Mouse (Mus musculus) neural tube, embryonic 13.5 days (tissue): ENCODE measurements around the gene Galnt18. TPM values are rescaled to one million over a fixed set of nuclear protein-coding genes. Genes with fewer than 3 reads are reported as not detected.

Experiments
- ATAC-seq: fragments of 200-750 bp; cut with Nextera tagmentation; 2 replicates; pipeline ENCODE4 v1.8.0; 2017; ENCODE audit warnings: low read depth, mild to moderate bottlenecking, moderate TSS enrichment, moderate library complexity
- H3K27ac ChIP-seq: fragments of 300-500 bp; sonication (generic); replicated peaks from 2 replicates; pipeline ENCODE4 v1.5.1; 2015; ENCODE audit warnings: moderate library complexity, mild to moderate bottlenecking, inconsistent platforms
- H3K27me3 ChIP-seq: fragments of 300-500 bp; sonication (generic); 2 replicates; pipeline ENCODE4 v1.6.1; 2015; ENCODE audit warnings: mild to moderate bottlenecking, inconsistent platforms
- H3K36me3 ChIP-seq: fragments of 300-500 bp; sonication (generic); 2 replicates; pipeline ENCODE4 v1.6.1; 2015; ENCODE audit warnings: mild to moderate bottlenecking, inconsistent platforms
- H3K4me1 ChIP-seq: fragments of 300-500 bp; sonication (generic); replicated peaks from 2 replicates; pipeline ENCODE4 v1.6.1; 2015; ENCODE audit warnings: inconsistent platforms
- H3K4me2 ChIP-seq: fragments of 300-500 bp; sonication (generic); 2 replicates; pipeline ENCODE4 v1.6.1; 2015; ENCODE audit warnings: inconsistent platforms, mild to moderate bottlenecking, moderate library complexity
- H3K4me3 ChIP-seq: fragments of 300-500 bp; sonication (generic); 2 replicates; pipeline ENCODE4 v1.5.1; 2015; ENCODE audit warnings: mild to moderate bottlenecking, inconsistent platforms
- H3K9ac ChIP-seq: fragments of 300-500 bp; sonication (generic); 2 replicates; pipeline ENCODE4 v1.6.1; 2015; ENCODE audit warnings: moderate library complexity, mild to moderate bottlenecking, inconsistent platforms
- H3K9me3 ChIP-seq: fragments of 300-500 bp; sonication (generic); 2 replicates; pipeline ENCODE4 v1.6.1; 2016; ENCODE audit warnings: inconsistent platforms
- WGBS: fragments of 180-500 bp; shearing (Covaris S2); methylation state at CpG from one replicate; pipeline ENCODE4 v1.1.7; 2015; 5-methylcytosine and 5-hydroxymethylcytosine counted together
- polyA plus RNA-seq: library from polyadenylated mRNA; unstranded; fragments of >200 nt; fragmentation: Nextera tagmentation; extraction: Ambion mirVana; gene quantifications from 2 replicates; pipeline ENCODE4 v1.2.1, GENCODE M21; 2015

Gene Galnt18
- polyA plus RNA-seq, 1 experiment from 2014 or later: 10.0 TPM

DNA sequence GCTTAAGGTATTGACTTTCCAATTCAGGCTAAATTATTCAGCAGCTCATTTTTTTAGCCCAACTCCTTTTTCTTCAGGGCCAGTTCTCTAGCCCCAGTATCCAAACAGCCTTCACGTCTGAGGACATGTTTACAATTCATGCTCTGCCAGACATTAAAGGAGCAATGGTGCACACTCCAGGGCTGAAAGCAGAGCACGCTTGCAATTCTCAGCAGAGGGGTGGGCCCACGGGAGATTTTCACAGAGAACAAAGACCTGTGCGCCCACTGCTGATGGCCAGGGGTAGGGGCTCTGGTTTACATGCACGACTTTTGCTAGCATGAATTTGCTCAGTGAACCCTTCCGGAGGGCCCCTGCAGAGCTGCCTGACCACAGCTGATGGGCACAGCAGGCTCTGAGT is 11.6 kb upstream of the Galnt18 start:
- WGBS: 37% methylated on average over 6 of the region's 6 CpGs
- ATAC-seq: no peak
- Histone ChIP-seq H3K27ac (no peak overlapping the region), H3K9ac (no peak overlapping the region), H3K4me2 (no peak overlapping the region), H3K36me3 (no peaks in the 10 kb centered on the region), H3K4me3 (no peak overlapping the region), H3K9me3 (no peaks in the 10 kb centered on the region), H3K27me3 (no peaks in the 10 kb centered on the region), H3K4me1 (0 out of 2 replicates have a peak, but pooled peaks cover 4% of the 10 kb centered on the region)

GRCm38 (mm10) chr7:111787921-111788320 is 8.1 kb upstream of the Galnt18 start:
- H3K36me3 ChIP-seq: no peaks in the 10 kb centered on the region
- H3K27ac ChIP-seq: no peak overlapping the region
- no peak for ATAC-seq
- no peak overlapping the region for H3K4me3 ChIP-seq
- H3K9ac ChIP-seq: no peak overlapping the region
- WGBS: 90% methylated on average over 2 of the region's 2 CpGs
- no peak overlapping the region for H3K4me2 ChIP-seq
- no peaks in the 10 kb centered on the region for H3K9me3 ChIP-seq
- H3K4me1 ChIP-seq: 0 out of 2 replicates have a peak, but pooled peaks cover 4% of the 10 kb centered on the region
- H3K27me3 ChIP-seq: no peaks in the 10 kb centered on the region

GRCm38 (mm10) chr7:111785478-111785877 is 5.7 kb upstream of the Galnt18 start:
- H3K27me3 ChIP-seq: peaks cover 10% of the 10 kb centered on the region; the same call in 1 of the 2 replicates
- no peak overlapping the region for H3K9ac ChIP-seq
- H3K9me3 ChIP-seq: no peaks in the 10 kb centered on the region
- no peak overlapping the region for H3K27ac ChIP-seq
- WGBS: 72% methylated on average over 8 of the region's 8 CpGs
- no peak overlapping the region for H3K4me2 ChIP-seq
- H3K36me3 ChIP-seq: no peaks in the 10 kb centered on the region
- no peak overlapping the region for H3K4me3 ChIP-seq
- ATAC-seq: no peak
- H3K4me1 ChIP-seq: no peaks in the 10 kb centered on the region; the same call in 1 of the 2 replicates

DNA sequence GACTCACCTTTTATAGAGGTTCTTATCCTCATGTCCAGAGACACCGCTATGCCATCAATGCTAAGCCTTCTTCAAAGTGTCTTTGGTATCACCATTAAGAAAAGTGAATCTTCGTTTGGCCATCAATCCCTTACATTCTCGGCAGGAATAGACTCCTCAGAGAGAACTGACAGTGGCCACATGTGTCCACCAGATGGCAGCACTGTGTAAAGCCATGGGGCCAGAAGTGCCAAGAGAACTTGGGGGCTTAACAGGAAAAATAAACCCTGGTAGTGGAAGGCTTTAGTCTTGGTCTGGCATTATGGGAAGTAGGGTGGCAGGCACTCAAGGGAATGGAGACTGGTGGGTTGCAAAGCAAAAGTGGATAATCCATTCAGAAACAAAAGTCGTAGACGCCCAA is 2.3 kb upstream of the Galnt18 start:
- 54% methylated on average over 5 of the region's 5 CpGs for WGBS
- no peak for ATAC-seq
- Histone ChIP-seq H3K4me1 (peaks cover 27% of the 10 kb centered on the region), H3K9me3 (no peaks in the 10 kb centered on the region), H3K9ac (no peak overlapping the region), H3K27ac (no peak overlapping the region), H3K4me3 (no peak overlapping the region), H3K4me2 (no peak overlapping the region), H3K27me3 (peaks cover 27% of the 10 kb centered on the region), H3K36me3 (no peaks in the 10 kb centered on the region)

- no peaks in the 10 kb centered on the region for H3K9me3 ChIP-seq
- peaks cover 27% of the 10 kb centered on the region for H3K4me1 ChIP-seq
- no peaks in the 10 kb centered on the region for H3K36me3 ChIP-seq
- no peak overlapping the region for H3K4me3 ChIP-seq
- no peak for ATAC-seq
- peaks cover 32% of the 10 kb centered on the region for H3K27me3 ChIP-seq
- H3K27ac ChIP-seq: no peak overlapping the region
- no peak overlapping the region for H3K4me2 ChIP-seq
- H3K9ac ChIP-seq: no peak overlapping the region
- 89% methylated on average over 6 of the region's 6 CpGs for WGBS
Observed at GRCm38 (mm10) chr7:111781316-111781715, 1.5 kb upstream of the Galnt18 start.

DNA sequence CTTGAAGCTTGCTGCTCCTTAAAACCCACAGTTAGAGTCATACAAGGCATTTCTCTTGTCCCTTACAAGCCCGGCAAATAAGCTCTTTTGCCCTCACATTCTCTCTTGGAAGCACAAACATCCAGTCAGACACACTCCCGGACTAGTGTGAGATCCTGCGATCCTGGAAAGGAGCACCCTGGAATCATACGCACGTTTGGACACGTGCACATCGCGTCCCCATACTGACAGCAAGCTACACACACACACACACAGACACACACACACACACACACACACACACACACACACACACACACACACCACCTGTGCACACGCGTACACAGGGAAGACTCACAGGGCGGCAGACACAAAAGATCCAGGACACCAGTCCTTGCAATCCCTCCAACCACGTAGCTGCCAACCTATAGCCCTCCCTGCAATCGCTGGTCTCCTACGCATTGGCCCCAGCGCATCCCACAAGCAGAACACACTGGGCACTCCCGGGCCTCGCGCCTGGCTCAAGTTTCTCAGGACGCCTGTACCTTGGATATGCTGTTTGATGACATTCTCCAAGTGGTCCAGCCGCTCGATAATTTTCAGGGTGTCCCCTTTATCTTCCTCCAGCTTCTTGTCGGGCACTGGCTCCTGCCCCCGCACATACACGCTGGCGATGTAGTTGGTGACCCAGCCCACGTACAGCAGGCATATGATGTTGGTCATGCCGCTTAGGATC is 831 bp downstream of the Galnt18 start:
- H3K4me3 ChIP-seq: peak overlapping the region; percentile 50

GRCm38 (mm10) chr7:111778212-111778611 is 1.6 kb downstream of the Galnt18 start:
- Histone ChIP-seq H3K4me2 (peak overlapping the region; percentile 93), H3K27ac (no peak overlapping the region), H3K4me3 (peak overlapping the region; percentile 50), H3K9me3 (no peaks in the 10 kb centered on the region), H3K9ac (peak overlapping the region; percentile 69), H3K4me1 (peaks cover 27% of the 10 kb centered on the region), H3K27me3 (peaks cover 32% of the 10 kb centered on the region), H3K36me3 (no peaks in the 10 kb centered on the region)
- WGBS: 71% methylated on average over 7 of the region's 7 CpGs
- no peak for ATAC-seq

More for the DNA sequence above, 831 bp downstream of the Galnt18 start:
- no peaks in the 10 kb centered on the region for H3K36me3 ChIP-seq
- H3K27me3 ChIP-seq: peaks cover 32% of the 10 kb centered on the region
- no peaks in the 10 kb centered on the region for H3K9me3 ChIP-seq
- WGBS: 17% methylated on average over 27 of the region's 27 CpGs
- peak overlapping the region; percentile 93 for H3K4me2 ChIP-seq
- ATAC-seq: 0 out of 2 replicates have a peak, but pooled peaks have one; percentile 22
- H3K9ac ChIP-seq: peak overlapping the region; percentile 69
- peaks cover 27% of the 10 kb centered on the region for H3K4me1 ChIP-seq
- H3K27ac ChIP-seq: no peak overlapping the region

DNA sequence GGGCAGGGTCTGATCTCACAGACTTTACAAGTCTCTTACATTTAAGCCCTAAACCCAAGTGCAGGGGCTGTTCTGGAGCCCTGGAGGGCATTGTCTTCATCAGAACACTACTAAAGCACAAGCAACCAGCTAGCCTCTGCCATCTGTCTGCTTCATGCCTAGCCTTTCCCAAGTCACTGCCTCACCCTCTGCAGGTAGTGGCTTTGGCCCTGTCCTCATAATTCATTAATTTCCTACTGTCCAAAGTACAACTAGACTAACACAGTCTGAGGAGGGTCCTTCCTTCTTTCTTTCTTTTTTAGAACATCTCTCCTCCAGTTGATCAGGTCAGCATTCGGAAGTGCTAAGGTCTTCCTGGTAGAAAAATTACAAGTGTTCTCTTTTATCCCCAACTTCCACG is 2.6 kb downstream of the Galnt18 start:
- 84% methylated on average over 2 of the region's 2 CpGs for WGBS

GRCm38 (mm10) chr7:111776160-111776559 is 3.6 kb downstream of the Galnt18 start:
- H3K9ac ChIP-seq: no peak overlapping the region
- H3K27ac ChIP-seq: no peak overlapping the region
- H3K4me3 ChIP-seq: no peak overlapping the region
- ATAC-seq: no peak
- peak overlapping the region; percentile 93; the same call in 1 of the 2 replicates for H3K4me2 ChIP-seq
- peaks cover 27% of the 10 kb centered on the region for H3K4me1 ChIP-seq
- WGBS: 70% methylated on average over 7 of the region's 7 CpGs
- H3K9me3 ChIP-seq: no peaks in the 10 kb centered on the region
- peaks cover 28% of the 10 kb centered on the region for H3K27me3 ChIP-seq
- no peaks in the 10 kb centered on the region for H3K36me3 ChIP-seq

More for the DNA sequence above, 2.6 kb downstream of the Galnt18 start:
- H3K9me3 ChIP-seq: no peaks in the 10 kb centered on the region
- peaks cover 32% of the 10 kb centered on the region for H3K27me3 ChIP-seq
- H3K4me1 ChIP-seq: peaks cover 27% of the 10 kb centered on the region
- peak overlapping the region; percentile 93 for H3K4me2 ChIP-seq
- H3K9ac ChIP-seq: no peak overlapping the region
- H3K27ac ChIP-seq: no peak overlapping the region
- H3K36me3 ChIP-seq: no peaks in the 10 kb centered on the region
- H3K4me3 ChIP-seq: no peak overlapping the region
- no peak for ATAC-seq

DNA sequence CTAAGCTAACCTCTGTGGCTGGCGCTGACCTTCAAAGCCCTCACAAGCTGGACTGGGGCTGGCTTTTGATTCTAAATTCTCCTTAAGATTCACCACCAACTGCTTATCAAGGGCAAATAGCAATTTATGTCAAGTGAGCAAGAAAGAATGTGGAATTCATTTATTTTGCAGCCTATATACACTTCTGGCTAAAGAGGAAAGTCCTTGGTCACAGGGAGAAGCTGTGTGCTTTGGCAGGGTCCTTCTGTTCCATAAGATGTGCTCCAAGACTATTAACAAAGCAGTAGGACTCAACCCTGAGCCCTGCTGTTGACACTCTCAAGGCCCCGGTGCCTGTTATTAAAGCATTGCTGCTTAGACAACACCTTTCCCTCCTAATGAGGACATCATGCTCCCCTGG is 7.4 kb downstream of the Galnt18 start:
- H3K4me1 ChIP-seq: no peaks in the 10 kb centered on the region
- no peaks in the 10 kb centered on the region for H3K9me3 ChIP-seq
- no peak for ATAC-seq
- H3K27ac ChIP-seq: no peak overlapping the region
- no peak overlapping the region for H3K4me2 ChIP-seq
- peaks cover 8% of the 10 kb centered on the region; the same call in 1 of the 2 replicates for H3K27me3 ChIP-seq
- no peak overlapping the region for H3K4me3 ChIP-seq
- 86% methylated on average over 2 of the region's 2 CpGs for WGBS
- H3K36me3 ChIP-seq: no peaks in the 10 kb centered on the region
- no peak overlapping the region for H3K9ac ChIP-seq

DNA sequence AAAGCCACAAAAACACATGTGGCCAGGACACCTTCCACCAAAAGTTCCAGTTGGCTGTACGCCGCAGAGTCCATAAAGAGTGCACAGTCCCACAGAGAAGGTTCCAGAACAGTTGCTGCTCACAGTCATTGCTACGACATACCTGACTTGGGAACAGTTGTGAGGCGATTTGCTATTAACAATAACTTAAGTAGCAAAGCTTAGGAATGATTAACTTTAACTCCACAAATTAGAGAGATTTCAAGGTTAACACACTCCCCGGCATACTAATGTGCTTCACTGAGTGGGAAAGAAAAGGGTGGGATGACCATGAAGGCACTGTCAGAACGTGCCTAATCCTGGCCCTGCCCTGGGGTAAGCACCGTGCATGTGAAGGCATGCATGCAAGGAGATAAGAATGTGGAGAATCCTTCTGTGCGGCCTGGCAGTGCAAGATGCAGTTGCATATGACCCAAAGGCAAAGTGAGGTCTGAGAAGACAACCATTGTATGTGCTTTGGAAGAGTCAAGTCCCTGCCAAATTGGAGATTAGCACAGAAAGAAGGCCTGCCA is 8.5 kb downstream of the Galnt18 start:
- H3K9ac ChIP-seq: no peak overlapping the region
- H3K27ac ChIP-seq: no peak overlapping the region
- H3K36me3 ChIP-seq: no peaks in the 10 kb centered on the region
- no peaks in the 10 kb centered on the region for H3K27me3 ChIP-seq
- no peaks in the 10 kb centered on the region for H3K4me1 ChIP-seq
- 88% methylated on average over 8 of the region's 8 CpGs for WGBS
- H3K4me2 ChIP-seq: no peak overlapping the region
- H3K4me3 ChIP-seq: no peak overlapping the region
- H3K9me3 ChIP-seq: no peaks in the 10 kb centered on the region
- no peak for ATAC-seq

DNA sequence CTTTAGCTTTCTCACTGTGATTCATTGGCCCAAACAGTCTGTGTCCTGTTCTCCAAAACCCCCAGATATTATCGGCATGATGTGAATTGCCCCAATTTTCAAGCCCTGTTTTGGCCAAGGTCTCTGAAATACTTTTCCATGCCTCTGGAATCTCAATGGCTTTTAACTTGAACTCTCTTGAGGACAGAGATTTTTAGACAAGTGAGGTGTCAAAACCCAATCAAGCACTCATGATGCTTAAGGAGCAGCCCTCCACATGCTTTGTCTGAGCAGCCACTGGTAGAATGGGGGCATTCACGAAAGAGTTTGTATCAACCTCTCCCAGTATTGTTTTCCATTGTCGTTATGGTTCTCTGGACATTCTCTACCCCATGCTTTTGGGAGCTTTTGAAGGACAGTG is 9.2 kb downstream of the Galnt18 start:
- 88% methylated on average over 3 of the region's 3 CpGs for WGBS
- Histone ChIP-seq H3K36me3 (no peaks in the 10 kb centered on the region), H3K27me3 (no peaks in the 10 kb centered on the region), H3K9ac (no peak overlapping the region), H3K27ac (no peak overlapping the region), H3K9me3 (no peaks in the 10 kb centered on the region), H3K4me1 (no peaks in the 10 kb centered on the region), H3K4me3 (no peak overlapping the region), H3K4me2 (no peak overlapping the region)
- no peak for ATAC-seq
